Mouse (Mus musculus) heart, postnatal 25 days (tissue): Measurements from ENCODE around the gene Gtf2a1l. TPM values are rescaled to one million over a fixed set of nuclear protein-coding genes. Genes with fewer than 3 reads are reported as not detected.

Source experiments
- DNase-seq: peaks from one replicate; pipeline ENCODE4 v3.0.0; 2022; ENCODE audit warnings: low spot score
- intact Hi-C: fragments of 180-260 bp; cut with DNase I; formaldehyde crosslinking; loops from one replicate; pipeline ENCODE4 v1.15.1; 2025
- total RNA-seq, 2 experiments: library from RNA; stranded (reverse); gene quantifications; 2 replicates each; pipeline ENCODE4 v1.2.3; 2021

Gene Gtf2a1l
- not detected for total RNA-seq

DNA sequence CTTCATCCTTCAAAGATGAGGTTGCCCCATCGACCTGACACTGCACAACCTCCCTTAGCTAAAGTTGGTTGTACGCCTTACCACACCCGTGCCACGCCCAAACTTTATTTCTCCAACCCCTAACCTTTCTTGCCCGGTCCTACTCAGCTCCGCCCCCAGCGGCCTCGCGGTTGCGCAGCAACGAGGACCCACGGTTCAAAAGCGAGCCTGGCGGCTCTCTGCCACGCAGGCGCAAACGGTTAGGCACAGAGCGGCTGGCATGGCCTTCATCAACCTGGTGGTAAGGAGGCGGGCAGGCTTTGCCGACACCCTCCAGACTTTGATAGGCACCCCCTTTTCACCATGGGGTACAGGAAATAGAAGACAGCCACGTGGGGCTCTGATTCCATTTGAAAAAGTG is at the start of gene Gtf2a1l:
TSS of gene Gtf2a1l (plus strand) at position 209 of the 400 bp plus-strand sequence.
- intact Hi-C loops = no loop called here

DNA sequence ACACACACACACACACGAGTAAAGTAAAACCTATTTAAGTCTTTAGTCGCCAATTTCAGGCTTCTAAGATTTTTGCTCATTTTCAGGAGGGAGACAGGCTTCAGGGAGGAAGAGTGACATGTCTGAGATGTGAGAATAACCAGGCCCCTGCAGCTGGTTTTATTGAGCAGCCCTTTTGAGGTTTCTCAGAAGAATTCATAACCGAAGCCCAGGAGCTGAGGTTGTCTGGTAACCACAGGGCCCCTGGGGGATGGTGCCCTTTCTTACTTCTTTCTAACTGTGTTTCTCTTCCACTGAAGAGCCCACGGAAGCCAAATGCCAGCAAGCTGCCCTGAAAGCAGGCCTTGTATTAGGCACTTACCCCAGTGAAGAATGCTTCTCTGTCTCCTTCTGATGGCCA is 47.5 kb upstream of the Gtf2a1l start:
- no peak for DNase-seq
- intact Hi-C loops = no loop called here

More for the DNA sequence above, at the start of gene Gtf2a1l:
- DNase-seq = no peak

DNA sequence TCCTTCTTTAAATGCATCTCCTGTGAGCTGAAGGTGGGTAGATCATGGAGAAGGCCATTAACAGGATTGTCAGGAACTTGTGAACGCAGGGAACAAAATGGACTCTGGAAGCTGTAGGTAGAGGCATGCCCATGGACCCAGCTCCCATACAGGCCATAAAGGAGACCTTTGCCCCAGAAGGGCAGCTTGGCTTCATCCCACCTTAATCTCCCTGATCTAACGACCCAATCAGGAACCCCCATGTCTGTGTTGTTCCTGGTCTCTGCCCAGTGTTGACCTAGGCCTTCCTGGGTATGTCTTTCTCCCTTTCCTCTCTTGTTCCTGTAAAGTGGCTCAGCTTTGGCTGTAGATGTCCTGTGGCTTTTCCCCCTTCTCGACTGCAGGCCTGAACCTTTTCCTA is 47.1 kb upstream of the Gtf2a1l start:
- DNase-seq = no peak
- intact Hi-C loops = no loop called here

DNA sequence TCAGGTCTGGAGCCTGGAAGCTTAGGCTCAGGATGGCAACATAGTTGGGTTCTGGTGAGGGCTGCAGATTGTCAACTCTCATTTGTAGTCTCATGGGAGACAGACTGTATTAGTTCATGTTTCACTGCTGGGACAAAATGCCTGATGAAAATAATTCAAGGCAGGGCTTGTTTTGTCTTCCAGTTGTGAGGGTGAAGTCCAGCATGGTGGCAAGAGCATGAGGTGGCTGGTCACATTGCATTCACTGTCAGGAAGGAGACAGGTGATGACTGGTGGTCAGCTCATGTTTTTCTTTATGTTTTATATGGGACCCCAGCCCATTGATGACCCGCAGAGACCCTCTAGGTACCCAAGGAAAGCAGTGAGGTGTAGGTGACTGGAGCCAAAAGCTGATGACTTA is 45.7 kb upstream of the Gtf2a1l start:
- no peak for DNase-seq
- intact Hi-C loops = loop anchor here (2.0 kb wide), 1 partner anchor 22 kb away; no protein-coding TSS in a partner anchor

GRCm38 (mm10) chr17:88624386-88624785 is 44.1 kb upstream of the Gtf2a1l start:
- DNase-seq = no peak
- intact Hi-C loops = no loop called here

- intact Hi-C loops = no loop called here
- DNase-seq = no peak
Measured at GRCm38 (mm10) chr17:88625350-88625749, 43.1 kb upstream of the Gtf2a1l start.

DNA sequence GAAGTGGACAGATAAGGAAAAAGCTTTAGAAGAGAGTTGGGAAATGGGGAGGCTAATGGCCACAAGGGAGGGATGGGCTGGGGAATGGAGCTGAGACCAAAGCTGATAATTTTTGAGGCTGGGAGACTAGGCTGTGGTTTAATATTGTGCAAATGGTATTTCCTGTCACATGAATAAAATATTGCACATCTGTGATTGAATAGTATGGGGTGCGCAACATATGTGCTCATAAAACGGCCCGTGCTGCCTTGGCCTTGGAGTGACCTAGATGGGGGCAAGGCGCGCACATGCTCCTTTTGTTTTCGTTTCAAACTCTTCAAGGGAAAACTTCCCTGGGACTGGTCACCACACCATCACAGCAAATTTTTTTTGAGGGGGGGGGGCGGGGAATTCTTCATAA is 42.5 kb upstream of the Gtf2a1l start:
- intact Hi-C loops = no loop called here
- no peak for DNase-seq

- intact Hi-C loops = no loop called here
- DNase-seq = no peak
Measured at GRCm38 (mm10) chr17:88626347-88626811, 42.1 kb upstream of the Gtf2a1l start.

DNA sequence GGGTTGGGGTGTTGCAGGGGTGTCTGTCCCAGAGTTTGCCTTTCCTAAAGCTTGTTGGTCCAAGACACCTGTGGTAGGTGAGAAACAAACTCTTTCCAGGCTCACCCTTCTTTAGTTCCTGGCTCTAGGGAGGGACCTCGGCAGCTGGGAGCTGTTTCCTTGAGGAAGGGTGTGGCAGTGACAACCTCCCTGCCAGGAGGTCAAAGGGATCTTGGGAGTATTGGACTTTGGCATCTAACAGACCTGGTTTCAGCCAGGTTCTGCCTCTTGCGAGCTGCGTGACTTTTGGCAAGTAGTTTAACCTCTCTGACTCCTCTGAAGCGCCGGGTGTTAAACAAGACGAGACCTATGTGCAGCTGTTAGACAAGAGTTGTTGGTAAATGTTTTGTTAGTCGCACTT is 41.3 kb upstream of the Gtf2a1l start:
- DNase-seq = no peak
- intact Hi-C loops = no loop called here

DNA sequence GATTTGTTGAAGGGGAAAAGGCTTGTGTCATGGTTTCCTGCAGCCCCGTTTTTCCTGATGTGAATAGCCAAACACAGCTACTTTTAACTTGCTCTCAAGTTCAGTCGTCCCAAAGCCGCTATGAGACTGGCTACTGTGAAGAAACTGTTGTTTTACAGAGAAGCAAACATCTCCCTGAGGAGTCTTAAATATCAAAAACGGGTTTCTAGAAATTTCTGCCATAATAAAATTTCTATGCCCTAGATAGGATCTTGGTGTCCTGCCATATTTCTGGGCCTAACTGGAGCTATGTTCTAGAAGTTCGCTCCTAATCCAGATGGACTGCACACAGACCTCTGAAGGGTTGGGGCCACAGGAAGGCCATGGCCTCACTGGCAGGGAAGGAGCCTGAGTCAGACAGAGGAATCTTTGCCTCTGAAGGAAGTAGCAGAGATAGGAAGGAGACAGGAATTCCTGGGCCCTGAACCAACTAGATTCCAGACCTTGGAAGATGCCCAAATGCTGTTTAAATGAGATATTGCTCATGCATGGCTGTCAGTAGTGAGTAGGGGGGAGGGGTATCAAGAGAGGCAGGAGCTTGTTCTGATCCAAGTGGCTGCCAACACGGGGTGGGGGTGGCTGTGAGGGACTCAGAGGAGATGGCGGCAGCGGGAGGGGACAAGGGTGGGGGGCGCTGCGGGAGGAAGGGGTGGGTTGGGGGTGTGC is 39.6 kb upstream of the Gtf2a1l start:
- intact Hi-C loops = no loop called here
- DNase-seq = peak; percentile 78

DNA sequence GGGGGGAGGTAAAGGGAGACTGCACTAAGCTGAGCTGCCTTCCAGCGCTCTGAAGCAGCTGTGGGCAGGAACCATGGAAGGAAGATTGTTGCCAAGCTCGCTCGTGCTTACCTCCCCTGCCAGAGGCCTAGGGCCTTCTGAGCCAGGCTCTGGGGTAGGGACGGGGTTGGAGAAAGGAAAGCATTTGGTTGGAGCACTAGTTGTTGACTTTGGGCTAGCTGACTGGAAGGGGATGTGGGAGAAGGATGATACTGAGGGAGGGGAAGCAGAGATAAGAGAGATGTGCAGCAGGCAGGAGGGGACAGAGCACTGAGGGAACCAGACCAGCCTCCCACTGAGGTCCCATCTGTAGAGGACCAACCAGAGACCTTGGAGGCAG is 39.1 kb upstream of the Gtf2a1l start:
- intact Hi-C loops = no loop called here

DNA sequence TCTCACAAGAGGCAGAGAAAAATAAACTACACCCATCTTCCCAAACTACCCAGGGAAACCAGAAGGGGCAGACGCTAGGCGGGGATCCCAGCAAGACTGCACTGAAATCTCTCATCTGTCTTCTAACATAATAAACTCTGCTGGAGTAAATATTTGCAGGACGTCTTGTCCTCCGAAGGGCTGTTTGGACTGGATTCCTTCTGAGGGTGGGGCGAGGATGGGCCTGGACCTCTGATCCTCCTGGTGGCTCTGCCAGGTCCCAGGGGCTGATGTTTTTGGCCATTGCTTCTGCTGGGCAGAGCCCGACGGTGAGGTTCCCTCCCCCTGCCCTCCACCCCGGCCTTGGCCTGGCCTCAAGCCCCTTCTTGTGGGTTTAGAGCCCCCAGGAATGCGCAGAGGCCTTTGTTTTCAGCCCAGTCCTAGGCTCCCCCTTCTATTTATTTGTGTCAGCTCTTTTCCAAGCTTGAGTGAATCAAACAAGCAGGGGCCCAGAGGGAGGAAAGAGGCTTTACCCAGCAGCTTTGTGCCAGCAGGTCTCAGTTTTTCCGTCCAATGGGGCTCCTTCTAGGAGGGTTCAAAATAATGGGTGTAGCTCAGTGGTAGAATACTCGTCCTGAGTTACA is 38.4 kb upstream of the Gtf2a1l start:
- peak; percentile 41 for DNase-seq
- intact Hi-C loops = no loop called here

More for the DNA sequence above, 39.1 kb upstream of the Gtf2a1l start:
- DNase-seq = peak; percentile 49

GRCm38 (mm10) chr17:88630554-88630948 is 37.9 kb upstream of the Gtf2a1l start:
- intact Hi-C loops = no loop called here
- no peak for DNase-seq

DNA sequence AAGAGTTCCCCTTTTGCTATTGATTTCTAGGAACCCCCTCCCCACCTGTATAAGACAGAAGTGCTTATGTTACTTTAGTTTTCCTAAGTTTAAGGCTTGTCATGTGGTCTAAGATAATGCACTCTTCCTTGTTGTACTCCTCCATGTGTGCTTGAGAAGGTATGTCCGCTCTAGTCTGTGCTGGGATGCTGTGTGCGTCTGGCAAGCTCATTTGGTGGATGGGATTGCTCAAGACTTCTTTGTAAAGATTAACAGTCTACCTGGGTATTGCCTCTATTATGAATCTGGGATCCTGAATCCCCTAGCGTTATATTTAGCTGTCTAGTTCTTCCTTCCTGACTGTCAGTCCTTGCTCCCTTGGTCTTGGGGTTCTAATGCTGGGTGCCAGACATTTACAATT is 35.8 kb upstream of the Gtf2a1l start:
- no peak for DNase-seq
- intact Hi-C loops = no loop called here

- intact Hi-C loops = no loop called here
- DNase-seq = no peak
Measured at GRCm38 (mm10) chr17:88636076-88636475, 32.4 kb upstream of the Gtf2a1l start.

DNA sequence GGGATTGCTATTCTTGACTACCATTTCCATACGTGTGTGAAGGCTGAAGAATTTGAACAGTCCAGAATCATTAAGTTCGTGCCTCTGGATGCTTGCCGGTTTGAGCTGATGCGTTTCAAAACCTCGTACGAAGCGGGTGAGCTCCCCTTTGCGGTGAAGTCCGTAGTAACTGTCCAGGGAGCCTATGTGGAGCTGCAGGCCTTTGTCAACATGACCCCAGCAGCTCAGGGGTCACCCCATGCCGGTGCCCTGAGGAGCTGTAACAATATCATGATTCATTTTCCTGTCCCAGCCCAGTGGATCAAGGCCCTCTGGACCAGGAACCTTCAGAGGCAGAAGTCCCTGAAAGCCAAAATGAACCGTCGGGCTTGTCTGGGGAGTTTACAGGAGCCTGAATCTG is 31.9 kb upstream of the Gtf2a1l start:
- DNase-seq = no peak
- intact Hi-C loops = no loop called here

DNA sequence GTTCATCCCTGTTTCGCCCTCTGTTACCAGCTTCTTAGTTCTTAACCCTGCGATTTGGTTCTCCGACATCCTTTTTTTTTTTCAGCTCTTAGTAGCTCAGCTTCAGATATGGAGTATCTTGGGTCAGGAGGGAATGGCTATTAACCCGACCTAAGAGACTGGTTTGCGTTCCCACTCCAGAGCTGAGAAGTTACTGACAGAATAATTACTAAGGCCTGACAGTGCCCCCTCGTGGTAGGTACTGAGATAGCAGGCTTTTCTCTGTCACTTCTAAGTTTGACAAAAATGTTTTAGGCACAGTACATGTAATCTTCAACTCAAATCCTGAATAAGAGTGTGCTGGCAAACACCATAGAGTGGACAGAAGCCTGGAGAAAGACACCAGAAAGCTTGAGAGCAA is 27.4 kb upstream of the Gtf2a1l start:
- peak; percentile 41 for DNase-seq
- intact Hi-C loops = loop anchor here (1.0 to 5.0 kb wide), 3 partner anchors 44 to 112 kb away; partner anchors contain the start of gene Ston1

DNA sequence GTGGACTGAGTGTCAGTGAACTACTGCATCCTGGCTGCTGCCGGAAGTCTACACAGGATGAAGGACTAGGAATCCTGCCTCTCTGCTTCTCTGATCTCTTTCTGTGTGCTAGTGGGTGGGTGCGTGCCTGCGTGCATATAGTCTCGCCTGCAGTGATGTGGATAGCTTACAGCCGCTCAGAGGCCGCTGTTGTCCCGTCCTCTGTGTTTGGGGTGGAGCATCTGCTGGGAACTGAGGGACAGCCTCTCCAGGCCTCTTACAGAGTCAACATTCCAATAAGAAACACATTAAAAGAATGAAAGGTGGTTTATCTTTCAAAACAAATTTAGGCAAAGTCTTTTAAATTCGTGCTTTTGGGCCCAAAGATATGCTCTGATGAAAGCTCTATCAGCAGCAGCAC is 26.6 kb upstream of the Gtf2a1l start:
- intact Hi-C loops = loop anchor here (1.0 to 5.0 kb wide), 3 partner anchors 45 to 113 kb away; partner anchors contain the start of gene Ston1
- DNase-seq = no peak

GRCm38 (mm10) chr17:88644876-88645275 is 23.6 kb upstream of the Gtf2a1l start:
- intact Hi-C loops = loop anchor here (5.0 kb wide), 1 partner anchor 63 kb away; no protein-coding TSS in a partner anchor
- no peak for DNase-seq

DNA sequence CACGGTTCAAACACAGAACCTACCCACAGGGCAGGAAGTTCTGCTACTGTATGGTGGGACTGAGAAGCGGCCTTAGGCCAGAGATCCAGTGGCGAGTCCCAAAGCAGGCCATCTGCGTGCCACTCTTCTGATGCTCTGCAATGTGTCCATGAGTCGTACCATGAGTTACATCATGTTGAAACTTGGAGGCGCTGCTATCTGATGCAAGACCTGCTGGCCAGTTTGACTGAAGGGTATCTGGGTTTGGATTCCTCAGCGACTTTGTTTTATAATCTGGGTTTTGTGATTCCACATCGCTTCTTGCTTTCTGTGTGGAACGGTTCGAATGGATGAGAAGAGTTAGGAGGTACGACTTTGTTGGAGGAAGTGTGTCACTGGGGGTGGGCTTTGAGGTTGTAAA is 23.2 kb upstream of the Gtf2a1l start:
- intact Hi-C loops = no loop called here
- DNase-seq = no peak

DNA sequence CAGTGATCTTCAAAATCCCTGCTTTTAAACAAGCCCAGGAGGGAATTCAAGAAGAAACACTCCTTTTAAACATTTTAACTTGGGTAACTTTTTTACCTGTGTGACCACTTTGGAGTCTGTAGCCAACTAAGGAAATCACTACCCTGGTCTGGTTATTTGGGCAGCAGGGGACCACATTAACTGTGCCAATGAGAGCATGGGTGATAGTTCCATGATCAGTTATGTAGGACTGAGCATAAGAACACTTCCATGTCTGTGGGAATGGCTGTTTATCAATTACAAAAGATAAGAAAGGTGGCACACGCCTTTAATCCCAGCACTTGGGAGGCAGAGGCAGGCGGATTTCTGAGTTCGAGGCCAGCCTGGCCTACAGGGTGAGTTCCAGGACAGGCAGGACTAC is 21.3 kb upstream of the Gtf2a1l start:
- intact Hi-C loops = no loop called here
- no peak for DNase-seq
